Mouse (Mus musculus) bone marrow macrophage, adult 2 months (primary cell): Measurements from ENCODE around the gene Tnp2. TPM values are rescaled to one million over a fixed set of nuclear protein-coding genes. Genes with fewer than 3 reads are reported as not detected.

Experiments used
- H3K27ac ChIP-seq: 2 replicates; pipeline ENCODE4 v1.5.1; 2012; ENCODE audit warnings: low read depth, low read length; ENCODE audit not compliant: insufficient read depth
- H3K4me1 ChIP-seq: 2 replicates; pipeline ENCODE4 v1.6.1; 2012; ENCODE audit warnings: low read length; ENCODE audit not compliant: control insufficient read depth, insufficient read depth
- H3K4me3 ChIP-seq: 2 replicates; pipeline ENCODE4 v1.5.1; 2012; ENCODE audit warnings: mild to moderate bottlenecking, low read length, moderate library complexity; ENCODE audit not compliant: insufficient read depth
- CTCF ChIP-seq: IDR thresholded peaks from 2 replicates; pipeline ENCODE4 v1.5.1; 2012; ENCODE audit warnings: low read depth, mild to moderate bottlenecking, low read length, moderate library complexity
- POLR2A ChIP-seq: IDR thresholded peaks from 2 replicates; pipeline ENCODE4 v1.6.1; 2012; ENCODE audit warnings: mild to moderate bottlenecking, low read depth, low read length, borderline replicate concordance
- polyA plus RNA-seq: library from polyadenylated mRNA; stranded (reverse); fragments of >200 nt; gene quantifications from 2 replicates; pipeline ENCODE4 v1.2.4, GENCODE M21; 2012; ENCODE audit not compliant: missing spikeins, insufficient read depth, insufficient read length

The Tnp2 gene
- polyA plus RNA-seq: not detected in 2 replicates

DNA sequence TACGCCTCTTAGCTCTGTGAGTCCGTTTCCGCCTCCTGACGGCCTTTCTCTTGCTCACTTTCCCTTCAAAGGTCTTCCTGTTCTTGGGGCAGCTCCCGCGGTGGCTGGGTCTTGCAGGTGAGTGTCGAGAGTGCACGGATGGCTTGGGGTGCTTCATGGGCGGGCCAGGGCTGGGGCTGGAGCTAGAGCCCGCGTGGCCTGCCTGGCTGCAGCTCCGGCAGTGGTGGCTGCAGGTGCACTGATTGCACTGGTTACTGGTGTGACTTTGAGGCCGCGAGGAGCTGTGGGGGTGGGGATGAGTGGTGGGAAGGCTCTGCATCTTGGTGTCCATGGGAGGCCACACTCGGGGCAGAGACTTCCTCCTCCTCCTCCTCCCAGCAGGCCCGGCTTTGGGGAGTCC lies at the start of gene Tnp2:
Gene Tnp2, minus strand, starts transcription at position 390 of the 400 bp plus-strand sequence.
- TF ChIP-seq POLR2A (no peak), CTCF (no peak)
- no peaks in the 10 kb centered on the region; the same call in 1 of the 2 replicates for H3K4me1 ChIP-seq
- H3K4me3 ChIP-seq: no peak within 1 kb of the TSS
- H3K27ac ChIP-seq: no peak within 1 kb of the TSS

DNA sequence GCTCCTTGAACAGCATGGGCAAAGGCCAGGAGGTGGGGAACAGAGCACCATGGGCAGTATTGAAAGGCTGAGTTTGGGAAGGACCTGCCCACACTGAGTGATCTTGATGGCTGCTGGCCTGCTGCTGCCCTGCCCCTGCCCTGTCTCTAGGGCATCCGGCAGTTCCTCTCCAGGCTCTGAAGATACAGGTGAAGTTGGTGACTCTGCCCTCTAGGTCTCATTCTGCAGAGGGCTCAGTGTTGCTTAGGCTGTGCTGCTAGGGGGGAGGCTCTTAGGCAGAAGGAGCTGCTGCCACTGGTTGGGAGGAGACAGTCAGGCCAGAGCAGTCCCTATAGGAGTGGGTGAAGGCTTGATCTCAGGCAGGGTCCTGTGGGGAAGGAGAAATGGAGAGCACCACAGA lies 49.4 kb upstream of the Tnp2 start:
- peaks cover 20% of the 10 kb centered on the region for H3K4me1 ChIP-seq
- no peak for TF ChIP-seq POLR2A
- no peak; the same call in 1 of the 2 replicates for TF ChIP-seq CTCF
- no peak overlapping the region for H3K4me3 ChIP-seq
- H3K27ac ChIP-seq: no peak overlapping the region

DNA sequence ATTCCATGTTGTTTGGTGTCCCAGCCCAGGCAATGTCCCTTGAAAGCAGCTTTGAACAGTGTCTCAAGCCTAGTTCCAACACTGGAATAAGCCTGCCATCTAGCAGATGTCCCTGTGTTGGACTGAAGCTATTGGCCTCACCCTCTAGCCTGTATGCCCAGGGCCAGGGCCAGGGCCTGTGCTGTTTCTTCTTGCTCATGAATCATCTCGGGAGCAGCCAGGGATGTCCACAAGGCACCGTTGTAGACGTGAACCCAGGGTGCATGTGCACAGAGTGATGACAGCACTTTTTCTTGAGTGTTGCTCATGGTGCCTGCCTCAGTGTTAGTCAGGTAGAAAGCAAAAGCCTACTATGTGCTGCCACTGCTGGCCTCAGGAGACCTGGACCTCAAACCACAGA lies 48.8 kb upstream of the Tnp2 start:
- no peak overlapping the region for H3K4me3 ChIP-seq
- peaks cover 20% of the 10 kb centered on the region for H3K4me1 ChIP-seq
- H3K27ac ChIP-seq: no peak overlapping the region
- TF ChIP-seq POLR2A (no peak), CTCF (no peak)

DNA sequence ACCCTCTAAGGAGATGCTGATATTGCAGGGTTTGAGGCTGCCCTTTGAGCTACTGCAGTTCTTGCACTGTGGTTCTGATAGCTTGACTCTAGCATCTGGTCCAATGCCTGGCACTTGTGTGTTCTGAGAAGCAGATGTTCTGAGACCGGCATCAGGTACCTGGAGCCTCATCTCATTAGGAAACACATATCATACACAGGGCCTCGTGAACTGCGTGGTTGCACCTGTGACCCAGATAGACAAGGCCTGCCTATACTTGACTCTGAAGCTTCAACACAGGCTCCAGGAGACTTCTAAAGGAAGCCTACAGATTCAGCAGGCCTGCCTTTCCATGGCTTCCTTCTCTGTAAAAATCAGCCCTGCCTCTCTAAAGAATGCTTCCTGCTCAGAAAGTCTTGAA lies 47.9 kb upstream of the Tnp2 start:
- TF ChIP-seq POLR2A: no peak
- no peak overlapping the region for H3K27ac ChIP-seq
- no peak overlapping the region for H3K4me3 ChIP-seq
- H3K4me1 ChIP-seq: peaks cover 20% of the 10 kb centered on the region

DNA sequence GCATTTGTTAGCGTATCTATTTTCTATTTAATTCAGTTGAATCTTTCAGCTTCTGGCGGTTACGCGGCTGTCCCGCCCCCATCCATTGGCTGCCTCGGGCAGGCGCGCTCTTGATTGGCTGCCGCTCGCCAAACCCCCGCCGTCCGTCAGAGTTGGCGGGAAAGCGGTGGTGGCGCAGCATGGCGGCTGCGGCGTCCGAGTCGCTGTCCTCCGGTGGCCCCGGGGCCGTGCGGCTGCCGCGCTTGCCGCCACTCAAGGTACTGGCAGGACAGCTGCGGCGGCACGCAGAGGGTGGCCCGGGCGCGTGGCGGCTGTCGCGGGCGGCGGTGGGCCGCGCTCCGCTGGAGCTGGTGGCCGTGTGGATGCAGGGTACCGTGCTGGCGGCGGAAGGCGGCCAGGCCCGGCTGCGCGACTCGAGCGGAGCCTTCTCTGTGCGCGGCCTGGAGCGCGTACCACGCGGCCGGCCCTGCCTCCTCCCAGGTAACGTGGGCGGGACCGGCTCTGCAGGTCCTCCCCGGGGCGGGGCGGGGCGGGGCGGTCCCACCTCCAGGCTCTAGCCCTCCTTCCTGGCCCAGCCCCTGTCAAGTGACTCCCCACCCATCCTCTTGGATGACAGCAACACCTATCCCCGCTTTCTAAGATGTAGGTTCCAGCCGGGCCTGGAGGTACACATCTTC lies 46.6 kb upstream of the Tnp2 start, which contains the start of gene Rmi2:
Gene Rmi2, plus strand, starts transcription at position 149 of the 677 bp plus-strand sequence.
- Histone ChIP-seq H3K27ac (no peak within 1 kb of the TSS), H3K4me1 (peaks cover 20% of the 10 kb centered on the region), H3K4me3 (peak within 1 kb of the TSS; percentile 65)
- no peak for TF ChIP-seq POLR2A
- no peak for TF ChIP-seq CTCF

DNA sequence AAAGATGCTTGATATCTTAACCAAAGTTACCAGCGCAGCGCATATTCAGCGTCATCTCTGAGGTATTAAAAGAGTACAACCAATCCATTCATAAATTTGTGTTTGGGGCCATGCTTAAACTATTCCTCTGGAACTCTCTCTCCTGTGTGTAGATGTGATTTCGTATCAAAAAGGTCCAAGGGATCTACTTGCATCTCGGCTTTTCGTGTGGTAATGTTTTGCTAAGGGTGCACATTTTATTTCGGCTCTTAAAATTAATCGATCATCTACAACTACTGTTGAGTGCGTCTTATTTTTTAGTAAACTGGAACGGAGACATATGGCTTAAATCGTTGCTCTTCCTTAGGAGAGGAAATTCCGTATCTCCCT lies 46.1 kb upstream of the Tnp2 start:
- H3K4me1 ChIP-seq: peaks cover 16% of the 10 kb centered on the region
- peak overlapping the region; percentile 65 for H3K4me3 ChIP-seq
- H3K27ac ChIP-seq: no peak overlapping the region
- no peak for TF ChIP-seq CTCF
- TF ChIP-seq POLR2A: no peak

DNA sequence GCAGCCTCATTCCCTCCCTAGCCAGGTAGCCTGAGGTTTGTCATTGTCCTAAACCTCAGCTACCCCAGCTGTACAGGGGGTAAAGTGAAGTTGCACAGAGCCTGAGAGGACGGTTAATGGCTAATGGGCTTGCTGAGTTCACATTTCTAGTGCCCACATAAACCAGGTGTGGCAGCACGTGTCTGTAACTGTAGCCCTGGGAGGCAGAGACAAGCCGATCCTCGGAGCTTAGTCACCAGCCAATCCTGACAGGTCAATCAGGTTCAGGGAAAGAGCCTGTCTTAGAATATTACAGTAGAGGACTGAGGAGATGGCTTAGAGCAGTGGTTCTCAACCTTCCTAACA lies 40.0 kb upstream of the Tnp2 start:
- no peak for TF ChIP-seq CTCF
- no peak for TF ChIP-seq POLR2A
- Histone ChIP-seq H3K4me3 (no peak overlapping the region), H3K27ac (no peak overlapping the region), H3K4me1 (no peaks in the 10 kb centered on the region)

DNA sequence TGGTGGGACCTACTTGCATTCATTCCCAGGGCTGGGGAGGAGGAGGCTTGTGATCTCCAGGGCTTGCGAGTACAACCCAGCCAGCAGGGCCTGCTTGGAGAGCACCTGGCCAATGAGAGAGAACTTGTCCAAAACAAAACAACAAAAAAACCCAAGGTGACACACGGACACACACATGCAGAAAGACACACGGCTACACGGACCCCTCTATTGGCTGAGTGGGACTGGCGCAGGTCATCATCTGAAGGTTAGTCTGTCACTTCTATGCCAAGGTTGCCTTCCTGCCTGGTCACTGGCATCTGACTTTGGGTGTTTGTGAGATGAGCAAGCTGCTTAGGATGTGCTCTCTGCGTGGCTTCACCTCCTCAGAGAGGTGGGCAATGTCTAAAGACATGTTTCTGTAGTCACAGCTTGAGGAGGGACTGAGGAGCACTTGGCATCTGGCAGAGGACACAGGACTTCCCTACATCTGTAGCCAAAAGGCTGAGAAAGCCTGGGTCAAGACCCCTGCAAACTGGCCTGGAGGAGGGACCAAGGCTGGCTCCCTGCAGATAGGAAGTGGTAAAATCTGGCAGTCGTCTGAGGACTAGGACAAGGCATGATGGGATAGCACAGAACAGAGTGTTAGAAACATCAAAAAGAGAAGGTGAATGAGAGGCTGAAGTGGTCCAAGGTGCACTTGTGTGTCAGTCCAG lies 39.5 kb upstream of the Tnp2 start:
- no peak overlapping the region for H3K4me3 ChIP-seq
- TF ChIP-seq CTCF (no peak), POLR2A (no peak)
- H3K27ac ChIP-seq: no peak overlapping the region
- no peaks in the 10 kb centered on the region for H3K4me1 ChIP-seq

DNA sequence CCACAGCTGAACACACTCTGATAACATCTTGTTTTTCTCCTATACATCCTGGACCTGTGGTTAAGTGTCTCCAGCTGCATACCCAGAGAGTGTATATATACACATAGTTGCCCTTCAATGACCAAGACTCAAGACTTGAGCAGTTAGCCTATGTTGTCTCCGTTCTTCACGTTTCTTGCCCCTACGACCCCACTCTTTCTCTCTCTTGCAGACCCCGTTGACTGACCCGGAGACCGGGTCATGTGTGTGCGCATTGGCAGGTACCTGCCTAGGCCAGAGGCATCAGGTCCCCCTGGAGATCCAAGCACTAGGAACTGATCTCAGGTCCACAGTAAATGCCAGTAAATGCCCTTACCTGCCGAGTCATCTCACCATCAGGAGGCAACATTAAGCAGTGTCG lies 38.8 kb upstream of the Tnp2 start:
- TF ChIP-seq CTCF: no peak
- TF ChIP-seq POLR2A: no peak
- Histone ChIP-seq H3K27ac (no peak overlapping the region), H3K4me1 (no peaks in the 10 kb centered on the region), H3K4me3 (no peak overlapping the region)

DNA sequence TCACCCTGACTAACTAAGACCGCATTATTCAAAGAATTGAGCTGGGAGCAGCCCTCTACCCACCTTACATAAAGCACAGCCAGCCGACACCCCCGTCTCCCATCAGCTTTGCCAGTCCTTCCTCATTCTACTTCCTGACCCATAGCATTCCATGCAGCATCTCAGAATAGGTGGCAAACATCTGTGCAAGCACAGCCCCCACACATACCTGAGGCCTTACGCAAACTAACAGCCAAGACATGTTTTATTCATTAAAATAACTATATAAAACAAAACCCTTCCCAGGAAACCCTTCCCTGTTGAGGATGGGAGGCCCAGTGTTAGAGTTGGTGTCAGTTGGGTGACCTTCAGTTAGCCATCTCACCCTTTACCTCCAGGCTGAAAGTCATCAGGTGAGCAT lies 37.4 kb upstream of the Tnp2 start:
- Histone ChIP-seq H3K4me3 (no peak overlapping the region), H3K4me1 (no peaks in the 10 kb centered on the region), H3K27ac (no peak overlapping the region)
- TF ChIP-seq POLR2A (no peak), CTCF (no peak)
